Mouse (Mus musculus) olfactory bulb, adult 2 months (tissue): ENCODE data around the gene Krt86.

Source experiments
- CTCF ChIP-seq: fragments of 200-500 bp; IDR thresholded peaks from 2 replicates; pipeline ENCODE4 v1.5.1; 2012; ENCODE audit warnings: low read depth, mild to moderate bottlenecking, low read length, moderate library complexity; ENCODE audit not compliant: insufficient read depth
- POLR2A ChIP-seq: fragments of 200-500 bp; IDR thresholded peaks from 2 replicates; pipeline ENCODE4 v1.6.1; 2012; ENCODE audit warnings: mild to moderate bottlenecking, low read depth, low read length, moderate library complexity; ENCODE audit not compliant: insufficient read depth

DNA sequence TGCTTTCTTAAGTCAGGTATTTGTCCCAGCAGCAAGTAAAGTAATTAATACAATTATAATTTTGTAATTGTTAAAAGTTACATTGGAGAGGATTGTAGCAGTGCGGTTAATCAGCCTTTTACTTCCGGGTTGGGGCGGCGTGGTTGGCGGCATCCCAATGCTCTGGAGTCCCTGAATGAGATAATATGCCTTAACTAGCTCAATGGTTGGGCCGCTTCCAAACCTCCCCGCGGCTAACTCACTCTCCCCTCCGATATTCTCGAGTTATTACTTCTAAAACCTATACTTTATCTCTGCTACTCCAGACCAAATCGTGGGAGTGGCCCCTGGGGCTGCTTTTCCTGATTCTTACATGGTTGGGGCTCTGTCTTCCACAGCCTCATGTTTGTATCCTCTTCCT is 26.7 kb upstream of the Krt86 start:
- no peak for TF ChIP-seq CTCF
- TF ChIP-seq POLR2A = no peak
